Mouse (Mus musculus) layer of hippocampus, adult 8-10 months (tissue): ENCODE results near the gene Aldh9a1. TPM values are rescaled to one million over a fixed set of nuclear protein-coding genes. Genes with fewer than 3 reads are reported as not detected.

Source experiments
- DNase-seq, 2 experiments: peaks; one replicate each; pipeline ENCODE4 v3.0.0; 2022; ENCODE audit warnings: low spot score in 2 of 2
- total RNA-seq, 4 experiments: library from RNA; stranded (reverse); gene quantifications; 2 replicates each; pipeline ENCODE4 v1.2.4; 2022

The Aldh9a1 gene
- total RNA-seq, 4 experiments from 2014 or later: 26.6 to 33.8 (median 32.2) TPM

DNA sequence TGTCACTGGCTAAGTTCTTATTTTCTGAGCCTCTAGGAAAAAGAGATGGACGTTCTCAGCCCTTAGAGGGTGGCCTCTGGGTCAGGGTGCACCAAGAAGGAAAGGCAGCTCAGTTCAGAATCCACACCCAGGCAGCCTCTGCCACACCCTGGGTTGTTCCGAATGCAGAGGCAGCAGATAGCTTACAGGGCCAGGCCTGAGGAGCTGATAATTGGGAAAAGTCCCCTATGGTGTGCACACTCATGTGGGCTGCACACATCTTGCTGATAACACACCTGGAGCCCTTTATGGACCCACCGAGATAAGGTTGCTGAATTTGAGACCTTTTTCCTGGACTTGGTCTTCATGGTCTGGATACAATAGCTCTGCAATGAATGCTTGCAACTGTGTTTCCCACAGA, 34.4 kb downstream of the Aldh9a1 start:
- no peak for DNase-seq

DNA sequence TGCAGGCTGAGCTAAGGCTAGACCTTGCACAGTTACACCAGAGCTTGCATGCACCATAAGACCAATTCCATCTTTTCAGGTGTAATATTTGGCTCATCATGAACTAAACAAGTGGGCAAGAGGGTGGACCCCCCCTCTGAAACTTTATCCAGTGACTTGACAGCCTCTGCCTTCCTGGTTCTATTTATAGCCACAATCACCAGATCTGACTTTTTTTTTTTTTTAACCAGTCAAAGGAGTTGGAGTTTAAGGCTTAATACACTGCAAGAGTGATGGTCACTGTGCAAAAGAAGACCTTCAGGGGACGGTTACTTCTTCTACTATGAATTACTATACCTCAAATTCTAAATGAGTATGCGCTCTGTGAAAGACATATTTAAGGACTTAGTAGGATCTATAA, 35.4 kb downstream of the Aldh9a1 start:
- no peak for DNase-seq

DNA sequence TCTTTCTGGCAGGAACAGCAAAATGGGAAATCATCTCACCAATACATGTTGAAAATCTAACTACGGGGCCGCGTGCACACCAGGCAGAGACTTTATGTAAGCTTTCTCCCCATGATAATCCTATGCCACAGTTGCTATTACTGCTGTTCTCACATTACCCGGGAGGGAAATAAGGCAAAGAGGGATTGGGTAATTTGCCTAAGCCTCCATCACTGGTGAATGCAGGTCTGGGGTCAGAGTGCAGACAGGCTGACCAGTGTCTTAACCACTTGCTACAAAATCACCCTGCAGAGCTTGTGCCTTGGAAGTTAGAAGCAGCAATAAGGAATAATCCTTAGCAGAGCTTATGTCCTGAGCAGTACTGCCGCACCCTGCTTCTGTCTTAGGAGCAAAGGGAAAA, 35.8 kb downstream of the Aldh9a1 start:
- no peak for DNase-seq

- no peak for DNase-seq
These were observed 36.7 kb downstream of the Aldh9a1 start for GRCm38 (mm10) chr1:167386466-167386865.

DNA sequence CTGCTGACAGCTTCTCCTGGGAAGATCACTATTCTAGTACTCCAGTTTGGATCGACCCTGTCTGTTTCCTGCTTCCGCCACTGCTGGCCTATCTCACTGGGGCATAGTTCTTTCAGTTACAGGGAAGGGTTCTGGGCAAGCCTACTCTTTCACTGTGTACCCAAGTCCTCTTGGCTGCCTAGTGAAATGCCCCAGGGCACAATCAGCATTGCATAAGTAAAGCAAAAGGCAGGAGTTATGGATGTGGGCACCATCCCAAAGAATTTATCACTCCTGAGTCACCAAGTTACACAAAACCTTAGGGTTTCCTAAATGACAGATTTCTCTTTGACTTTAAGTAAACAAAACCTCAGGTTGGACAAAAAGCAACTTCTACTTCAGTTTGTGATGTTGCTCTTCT, 37.5 kb downstream of the Aldh9a1 start:
- no peak for DNase-seq

GRCm38 (mm10) chr1:167387796-167388195, 38.0 kb downstream of the Aldh9a1 start:
- DNase-seq: no peak

GRCm38 (mm10) chr1:167388571-167388970, 38.8 kb downstream of the Aldh9a1 start:
- no peak for DNase-seq

DNA sequence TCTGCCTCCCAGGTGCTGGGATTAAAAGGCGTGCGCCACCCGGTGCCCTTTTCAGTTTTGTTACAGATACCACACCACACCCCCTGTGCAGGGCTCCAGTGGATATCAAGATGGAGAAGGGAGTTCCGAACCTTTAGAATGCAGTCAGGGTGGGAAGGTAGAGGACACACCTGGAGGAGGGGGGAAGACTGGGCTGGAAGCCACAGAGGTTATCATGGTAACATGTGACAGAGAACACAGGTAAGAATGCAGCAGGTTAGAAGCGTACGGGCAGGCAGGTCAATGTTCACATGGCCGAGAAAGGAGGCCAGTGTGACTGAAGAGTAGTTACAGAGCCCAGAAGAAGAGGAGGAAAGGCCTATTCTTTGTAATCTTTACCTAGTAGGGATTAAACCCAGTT, 39.8 kb downstream of the Aldh9a1 start:
- DNase-seq: no peak

GRCm38 (mm10) chr1:167390381-167390780, 40.6 kb downstream of the Aldh9a1 start:
- DNase-seq: no peak

GRCm38 (mm10) chr1:167391241-167391640, 41.5 kb downstream of the Aldh9a1 start:
- DNase-seq: no peak

- no peak for DNase-seq
These were observed 42.3 kb downstream of the Aldh9a1 start for GRCm38 (mm10) chr1:167392031-167392640.

DNA sequence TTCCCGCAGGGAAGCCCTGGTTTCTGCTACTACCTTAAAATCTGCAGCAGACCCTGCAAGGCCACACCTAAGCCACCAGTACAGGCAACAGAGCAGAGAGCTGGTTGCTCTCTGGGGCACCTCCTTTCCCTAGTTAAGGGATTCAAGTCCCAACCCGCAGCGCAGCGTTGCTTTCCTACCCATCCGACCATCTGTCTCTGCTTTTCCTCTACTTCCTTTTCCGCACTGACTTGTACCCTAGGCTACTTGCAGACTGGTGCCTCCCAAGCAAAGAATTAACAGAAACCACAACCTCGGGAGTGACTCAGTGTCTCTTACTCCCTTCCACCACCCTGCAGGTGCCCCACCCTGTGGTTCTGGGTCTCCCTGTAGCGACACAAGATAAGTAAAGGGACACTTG, 42.9 kb downstream of the Aldh9a1 start:
- DNase-seq: peak in 1 of 2 experiments; percentile 25

DNA sequence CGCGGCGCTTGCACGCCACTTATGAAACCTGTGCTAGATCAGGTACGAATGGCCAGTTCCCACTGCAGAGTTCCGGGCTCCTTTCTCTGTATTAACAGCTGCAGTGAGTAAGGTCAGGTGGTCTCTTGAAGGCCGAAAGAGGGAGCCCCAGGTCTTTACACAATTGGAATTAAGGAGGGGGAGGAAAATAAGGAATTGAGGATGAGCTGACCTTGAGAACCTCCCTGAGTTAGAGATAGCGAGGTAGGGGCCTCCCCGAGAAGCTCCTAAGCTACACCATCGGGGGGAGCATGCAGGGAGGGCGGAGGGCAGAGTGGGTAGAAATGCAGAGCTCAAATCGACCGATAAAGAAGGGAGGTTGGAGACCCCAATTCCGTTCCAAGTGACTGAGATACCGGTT, 43.5 kb downstream of the Aldh9a1 start:
- DNase-seq: no peak

DNA sequence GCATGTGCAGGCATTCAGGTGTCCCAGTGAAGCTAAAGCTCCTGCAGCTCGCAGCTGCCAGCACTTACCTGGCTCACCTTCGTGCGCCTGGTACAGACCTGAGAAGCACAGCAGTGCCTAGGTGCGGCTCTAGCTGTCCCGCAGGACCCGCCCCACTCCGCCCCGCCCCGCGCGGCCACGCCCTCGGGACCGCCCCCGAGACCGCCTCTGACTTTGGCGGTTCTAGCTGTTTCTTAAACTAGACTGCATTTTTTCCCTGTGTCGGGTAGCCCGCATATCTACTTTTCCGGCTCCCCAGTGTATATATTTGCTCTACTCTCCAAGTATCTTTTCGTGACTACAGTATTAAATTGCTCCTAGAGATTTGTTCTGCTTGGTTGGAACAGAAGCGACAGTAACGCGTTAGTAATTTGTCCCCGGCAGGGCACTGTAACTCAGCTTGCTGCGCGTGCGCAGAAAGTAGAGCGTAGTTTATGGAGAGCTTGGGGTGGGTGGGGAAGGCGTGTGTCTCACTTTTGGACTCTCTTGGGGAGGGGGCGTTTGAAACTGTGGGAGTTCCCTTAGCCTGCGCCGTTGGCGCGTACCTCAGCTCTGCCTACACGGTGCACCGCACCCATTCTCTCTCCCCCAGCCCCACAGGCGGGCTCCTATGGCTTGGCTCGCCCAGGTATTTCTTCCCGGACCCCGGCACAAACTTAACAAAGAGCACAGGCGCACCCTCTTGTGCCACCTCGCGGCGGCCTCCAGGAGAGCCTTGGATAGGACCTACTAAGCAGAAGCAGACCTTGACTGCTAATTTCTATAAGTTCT, 44.1 kb downstream of the Aldh9a1 start, which contains the start of gene Mgst3:
Gene Mgst3 (minus strand): TSS at position 159 of the 810 bp plus-strand sequence.
- peak; percentile 89 to 95 for DNase-seq

DNA sequence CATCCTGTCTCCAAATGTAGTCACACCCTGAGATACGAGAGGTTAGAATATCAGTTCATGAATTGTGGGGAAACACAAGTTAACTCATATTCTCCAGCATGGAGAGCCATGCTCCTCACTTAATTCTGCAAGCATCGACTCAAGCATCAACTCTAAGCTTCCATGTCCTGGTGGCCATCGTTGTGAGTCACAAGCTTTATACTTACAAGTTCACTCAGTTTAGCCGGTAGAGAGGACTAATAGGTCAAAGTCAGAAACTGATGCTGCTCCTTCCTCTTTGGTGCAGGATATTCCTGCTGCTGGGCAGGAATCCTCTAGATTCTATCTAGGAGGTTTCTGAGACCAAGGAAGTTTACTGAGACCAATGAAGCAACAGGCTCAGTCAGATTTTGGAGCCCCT, 55.4 kb downstream of the Aldh9a1 start:
- no peak for DNase-seq

DNA sequence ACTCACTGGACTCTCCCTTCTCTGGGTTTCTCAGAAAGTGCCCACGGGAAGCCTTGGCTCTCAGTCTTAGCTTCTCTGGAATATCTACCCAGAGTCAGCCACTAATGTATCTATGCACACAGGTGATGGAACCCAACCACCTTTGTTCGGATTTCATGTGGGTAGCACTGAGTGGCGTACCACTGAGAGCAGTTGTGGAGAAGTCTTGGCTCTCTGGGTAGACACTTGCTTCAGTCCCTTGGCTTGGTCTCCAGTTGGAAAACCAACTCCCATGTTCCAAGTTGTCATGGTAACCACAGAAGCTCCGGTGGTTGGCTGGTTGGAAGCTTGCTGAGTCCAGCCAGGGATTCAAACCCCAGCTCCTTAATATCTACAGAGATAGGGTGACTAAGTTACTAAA, 59.8 kb downstream of the Aldh9a1 start:
- no peak for DNase-seq

- no peak for DNase-seq
These were observed 62.4 kb downstream of the Aldh9a1 start for GRCm38 (mm10) chr1:167411991-167412715.

- peak; percentile 49 to 85 for DNase-seq
These were observed 65.1 kb downstream of the Aldh9a1 start for GRCm38 (mm10) chr1:167414846-167415245.
